In the genomic region with DNA sequence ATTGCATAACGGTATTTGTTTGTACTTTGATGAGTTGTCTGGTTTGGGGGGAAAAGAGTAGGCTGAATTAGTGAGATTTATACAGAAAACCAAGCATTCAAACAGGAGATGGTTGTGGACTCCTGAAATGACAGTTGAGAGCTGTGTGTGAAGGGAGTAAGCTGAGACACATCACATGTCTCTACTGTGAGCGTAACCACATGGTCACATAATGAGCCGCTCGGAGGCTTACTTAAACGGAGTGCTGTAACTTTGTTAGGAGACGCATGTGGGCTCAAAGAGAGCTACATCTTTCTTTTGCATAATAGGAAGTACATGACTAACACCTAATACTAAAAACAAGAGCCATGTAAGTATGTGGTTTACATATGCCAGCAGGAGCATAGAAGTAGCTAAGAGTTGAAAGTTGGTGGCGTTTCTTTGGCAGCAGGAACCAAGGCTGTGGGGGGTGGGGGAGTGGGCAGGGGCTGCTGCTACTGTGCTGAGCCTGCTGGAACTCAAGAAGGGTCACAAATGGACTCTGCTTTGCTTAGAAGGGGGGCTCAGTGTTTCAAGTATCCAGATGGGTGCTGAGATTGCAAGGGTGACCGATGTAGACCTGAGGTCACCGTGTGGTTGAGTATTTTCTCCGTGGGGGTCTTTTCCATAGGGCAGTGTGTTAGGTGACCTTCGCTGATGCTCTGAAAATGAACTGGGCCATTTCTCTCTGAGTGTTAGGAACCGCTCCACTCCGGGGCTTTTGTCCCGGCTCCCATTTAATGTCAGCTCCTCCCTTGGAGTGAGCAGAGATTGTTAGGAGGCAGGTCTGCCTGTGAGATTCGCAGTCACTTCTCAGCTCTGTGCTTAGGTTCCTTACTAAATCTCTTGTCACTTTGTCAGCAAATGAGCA, we compare ENCODE assay signal across 9 mouse cellular contexts. TPM values are rescaled to one million over a fixed set of nuclear protein-coding genes. Genes with fewer than 3 reads are reported as not detected.
DNase-seq lines count a peak whose midpoint lies in the region; ATAC-seq and TF ChIP-seq lines count a peak whose summit lies in the region.
"Had no signal": no experiment of that assay in that cellular context is flagged by ENCODE, and none has a peak within 500 bp of the region (broad histone marks: within the 10 kb centered on the region; RNA-seq: fewer than 3 reads in every experiment).

No protein-coding gene starts in this region.

- intact Hi-C loops in gastrocnemius, postnatal 14 days (cut with DNase I; ENCODE audit: low total_unique reads): no loop called here

- H3K27me3 ChIP-seq in embryonic facial prominence, embryonic 13.5 days: no peaks in the 10 kb centered on the region

- H3K4me3 ChIP-seq in layer of hippocampus, adult 2 months: no peak overlapping the region
- H3K4me3 ChIP-seq in embryonic facial prominence, embryonic 13.5 days: no peak overlapping the region
- H3K4me3 ChIP-seq: myocyte had no signal

- no peaks in the 10 kb centered on the region for H3K36me3 ChIP-seq in embryonic facial prominence, embryonic 13.5 days

- H3K4me2 ChIP-seq in embryonic facial prominence, embryonic 13.5 days: peak overlapping the region; percentile 26; the same call in 1 of the 2 replicates

- TF ChIP-seq CTCF in layer of hippocampus, adult 2 months (conservative IDR thresholded peaks at IDR 0.05): no peak

- ATAC-seq in embryonic facial prominence, embryonic 13.5 days (ENCODE audit: insufficient number of reproducible peaks, insufficient read depth, low FRiP score, low TSS enrichment, low read depth): no peak

- 35% methylated on average over 15 of the region's 15 CpGs for WGBS in embryonic facial prominence, embryonic 13.5 days

- peak overlapping the region; percentile 18; the same call in 1 of the 2 replicates for H3K27ac ChIP-seq in layer of hippocampus, adult 2 months
- 0 out of 2 replicates have a peak overlapping the region, but pooled peaks have one; percentile 2 for H3K27ac ChIP-seq in embryonic facial prominence, embryonic 13.5 days

- 0 out of 2 replicates have a peak overlapping the region, but pooled peaks have one; percentile 12 for H3K9ac ChIP-seq in embryonic facial prominence, embryonic 13.5 days

- H3K4me1 ChIP-seq in embryonic facial prominence, embryonic 13.5 days: peaks cover 48% of the 10 kb centered on the region

- no peaks in the 10 kb centered on the region for H3K9me3 ChIP-seq in embryonic facial prominence, embryonic 13.5 days

- DNase-seq in layer of hippocampus, adult 2 months (ENCODE audit: low spot score in 2 of 2): no peak
- DNase-seq in layer of hippocampus, postnatal 14 days (ENCODE audit: low spot score in 2 of 2): no peak
- peak; percentile 74 for DNase-seq in induced T-regulatory cell, adult 2 months (ENCODE audit: low read depth)
- DNase-seq in naive thymus-derived CD4-positive, alpha-beta T cell, adult 2 months (ENCODE audit: low read depth): peak; percentile 72
- no peak for DNase-seq in natural killer cell, adult 2 months (ENCODE audit: low spot score in 2 of 2)
- no peak for DNase-seq in layer of hippocampus, postnatal 36 days
- DNase-seq in gastrocnemius, postnatal 14 days: no peak

RNA-seq across cellular contexts. Expression of gene St6gal1, which starts 26.3 kb away (rescaled TPM):
- 10 to 100 TPM; 15.2 to 17.3 TPM for total RNA-seq in layer of hippocampus, adult 2 months (2021)
- total RNA-seq in layer of hippocampus, postnatal 14 days (2021): 10 to 100 TPM; 15.4 to 17.5 TPM
- 17.2 and 19.6 TPM in 2 replicates for polyA plus RNA-seq in embryonic facial prominence, embryonic 13.5 days (2015; fragmentation: Nextera tagmentation; extraction: Ambion mirVana)
- total RNA-seq in layer of hippocampus, postnatal 36 days (2021): 10 to 100 TPM; 16.5 to 18.1 TPM
- total RNA-seq in gastrocnemius, postnatal 14 days (2021): 1 to 10 TPM; 6.4 to 8.9 TPM

Comparison
In these comparisons a context has a peak if more than half of its experiments do, and no peak if none do; other contexts are left out.
1. DNase-seq: peak in induced T-regulatory cell, adult 2 months (single experiment) and naive thymus-derived CD4-positive, alpha-beta T cell, adult 2 months (single experiment); none in layer of hippocampus, adult 2 months (0 of 2), layer of hippocampus, postnatal 14 days (0 of 2), natural killer cell, adult 2 months (0 of 2), layer of hippocampus, postnatal 36 days (0 of 2) and gastrocnemius, postnatal 14 days (single experiment).